Mouse (Mus musculus): ENCODE results near the gene Psmb9. TPM values are rescaled to one million over a fixed set of nuclear protein-coding genes. Genes with fewer than 3 reads are reported as not detected.
"Not testable (repeated sequence)": the region's sequence is repeated elsewhere in the genome, so short reads cannot be mapped to it uniquely, and the experiment has no call there.

Gene Psmb9
- total RNA-seq, 2 experiments from 2014 or later, result 6.5 to 7.2 TPM

DNA sequence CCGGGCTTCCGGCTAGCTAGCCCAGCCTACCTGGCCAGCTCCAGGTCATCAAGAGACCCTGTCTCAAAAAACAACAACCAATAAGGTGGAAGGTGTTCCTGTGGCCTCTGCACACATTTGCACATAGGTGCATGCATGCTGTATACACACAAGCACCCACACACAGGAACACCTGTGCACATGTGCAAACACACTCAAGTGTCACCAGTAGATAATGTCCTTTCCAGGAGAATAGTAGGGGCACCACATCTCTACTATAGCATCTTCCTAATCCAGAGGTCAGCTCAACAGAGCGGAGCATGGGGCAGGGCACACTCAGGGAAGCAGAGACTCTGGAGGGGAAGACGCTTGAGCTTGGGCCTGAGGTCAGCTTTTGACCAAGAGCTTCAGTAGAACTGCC is 43.3 kb downstream of the Psmb9 start:
- DNase-seq; intact Hi-C loops (cut with DNase I): not testable (repeated sequence)

DNA sequence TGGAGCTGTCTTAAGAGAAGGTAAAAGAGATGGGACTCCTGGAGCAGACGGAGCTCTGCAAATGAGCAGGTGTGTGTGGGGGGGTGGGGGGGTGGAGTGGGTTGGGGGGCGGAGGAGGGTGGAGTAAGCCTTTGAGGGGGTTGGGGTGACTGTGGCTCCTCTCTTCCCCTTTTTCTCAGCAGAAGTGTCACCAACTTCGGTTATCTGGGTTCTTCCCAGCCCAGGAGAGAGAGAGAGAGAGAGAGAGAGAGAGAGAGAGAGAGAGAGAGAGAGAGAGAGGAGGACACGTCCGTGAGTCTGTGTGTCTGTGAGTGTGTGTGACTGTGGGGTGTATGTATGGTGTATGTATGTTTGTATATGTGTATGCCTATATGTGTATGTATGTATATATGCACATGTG is 44.1 kb downstream of the Psmb9 start:
- DNase-seq, result no peak
- intact Hi-C loops (cut with DNase I), result no loop called here

DNA sequence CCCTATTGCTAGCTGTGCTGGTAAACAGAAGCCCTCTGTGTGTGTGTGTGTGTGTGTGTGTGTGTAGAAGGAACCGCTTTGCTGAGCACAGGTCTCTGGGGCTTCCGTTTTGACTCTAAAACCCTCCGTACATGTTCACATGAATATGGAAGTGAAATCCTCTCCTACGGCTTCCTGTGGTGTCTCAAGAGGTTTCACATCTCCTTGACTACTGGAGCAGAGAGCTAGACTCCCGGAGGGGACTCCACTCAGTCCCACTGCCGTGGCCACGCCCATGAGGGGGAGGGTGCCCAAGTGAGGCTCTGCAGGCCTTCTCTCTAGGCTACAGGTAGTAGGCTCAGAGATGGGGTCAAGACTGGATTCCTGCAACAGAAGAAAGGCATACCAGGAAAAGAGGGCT is 44.5 kb downstream of the Psmb9 start, which contains the start of gene H2-DMb2:
H2-DMb2 (plus strand) TSS at position 275 of the 400 bp plus-strand sequence.
- intact Hi-C loops (cut with DNase I), result no loop called here

DNA sequence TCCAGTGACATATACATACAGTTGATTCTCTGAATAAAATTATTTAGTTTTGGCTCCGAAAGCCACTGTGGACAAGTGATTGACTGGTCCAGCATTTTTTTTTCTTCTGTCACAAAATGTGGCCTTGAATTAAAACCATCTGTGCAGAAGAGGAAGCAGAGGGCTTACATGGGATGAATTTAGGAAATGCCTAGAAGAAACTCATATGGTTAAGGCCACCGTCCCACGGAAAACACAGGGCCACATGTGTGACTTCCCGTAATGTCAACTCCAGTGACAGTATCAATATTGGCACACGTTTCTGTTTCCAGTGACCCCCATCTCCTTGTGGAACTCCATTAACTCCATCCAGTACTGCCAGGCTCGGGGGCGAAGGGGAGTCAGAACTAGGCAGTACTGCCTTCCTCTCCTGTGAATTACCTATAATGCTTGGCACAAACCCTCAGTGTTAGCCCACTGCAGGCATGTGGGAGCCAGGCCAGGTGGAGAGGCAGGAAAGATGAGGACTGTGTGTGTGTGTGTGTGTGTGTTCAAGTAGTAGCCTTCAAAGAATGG is 45.0 kb downstream of the Psmb9 start:
- no peak for DNase-seq
- intact Hi-C loops (cut with DNase I), result no loop called here

More for the DNA sequence above, 44.5 kb downstream of the Psmb9 start, which contains the start of gene H2-DMb2:
- DNase-seq, result peak; percentile 71 to 73

DNA sequence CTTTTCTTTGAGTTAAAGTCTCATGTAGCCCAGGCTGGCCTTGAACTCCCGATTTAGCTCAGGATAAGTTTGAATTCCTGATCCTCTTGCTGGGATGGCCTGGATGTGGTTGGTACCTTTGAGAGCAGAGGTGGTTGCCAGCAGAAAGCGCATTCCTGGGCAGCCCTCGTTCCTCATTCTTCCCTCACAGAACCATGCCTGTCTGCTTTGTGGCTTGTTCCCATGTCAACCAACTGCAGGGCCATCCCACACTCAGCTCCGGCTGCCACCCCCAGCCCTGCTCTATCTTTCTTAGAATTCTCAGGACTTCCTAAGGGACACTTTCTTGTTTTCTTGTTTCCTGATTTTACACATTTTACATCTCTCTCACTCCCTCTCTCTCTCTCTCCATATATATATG is 46.1 kb downstream of the Psmb9 start:
- intact Hi-C loops (cut with DNase I), result no loop called here
- DNase-seq, result no peak

DNA sequence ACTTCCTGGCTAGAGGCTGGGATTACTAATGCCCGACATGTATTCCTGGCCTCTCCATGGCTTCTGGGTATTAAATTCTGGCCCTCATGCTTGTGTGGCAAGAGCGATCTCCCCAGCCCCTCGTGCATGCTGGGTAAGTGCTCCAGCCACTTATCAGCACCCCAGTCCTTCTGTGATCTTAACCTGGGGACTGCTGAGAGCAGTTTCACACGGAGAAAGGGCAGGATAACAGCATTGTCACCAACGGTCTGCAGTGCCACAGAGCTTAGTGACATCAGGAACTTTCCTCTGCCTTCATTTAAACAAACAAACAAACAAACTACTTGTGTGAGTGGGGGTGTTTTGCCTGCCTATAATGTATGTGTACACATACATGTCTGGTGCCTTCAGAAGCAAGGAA is 47.3 kb downstream of the Psmb9 start:
- no peak for DNase-seq
- intact Hi-C loops (cut with DNase I), result no loop called here

DNA sequence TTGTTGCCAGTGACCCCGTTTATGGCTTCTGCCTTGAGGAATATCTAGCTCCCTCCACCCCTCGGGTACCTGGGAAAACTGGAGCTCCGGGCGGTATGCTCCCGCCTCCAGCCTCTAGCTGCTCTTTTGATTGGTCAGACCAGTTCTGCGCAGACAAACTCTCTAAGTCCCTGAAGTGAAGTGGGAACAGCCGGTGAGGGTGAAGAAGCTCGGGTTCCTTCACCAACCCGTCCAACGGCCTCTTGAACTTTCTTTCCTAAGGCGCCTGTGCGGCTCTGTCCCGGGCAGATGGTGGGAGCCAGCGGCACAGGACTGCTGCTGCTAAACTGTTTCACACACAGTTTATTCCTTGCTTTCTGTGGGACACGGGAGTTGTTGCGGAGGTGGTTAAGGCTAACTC is 48.1 kb downstream of the Psmb9 start:
- intact Hi-C loops (cut with DNase I), result no loop called here
- peak; percentile 30 to 39 for DNase-seq

DNA sequence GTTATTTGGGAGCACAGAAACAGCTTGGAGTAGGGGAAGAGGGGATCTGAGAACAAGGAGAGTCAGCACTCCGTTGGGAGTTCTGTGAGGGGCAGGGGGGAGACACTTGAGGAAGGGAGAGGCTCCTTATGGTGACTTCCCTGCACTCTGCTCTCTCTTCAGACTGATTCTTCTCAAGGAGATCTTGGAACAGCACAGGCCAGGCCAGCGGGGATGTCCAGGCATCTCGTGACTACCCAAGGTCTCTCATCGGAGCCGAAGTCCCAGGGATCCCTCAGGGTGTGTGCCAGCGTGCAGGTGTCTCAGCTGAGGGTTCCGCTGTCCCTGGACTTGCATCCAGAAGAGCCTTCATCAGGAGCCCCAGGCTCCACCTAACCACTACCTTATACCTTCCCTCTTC is 48.9 kb downstream of the Psmb9 start:
- intact Hi-C loops (cut with DNase I), result no loop called here

DNA sequence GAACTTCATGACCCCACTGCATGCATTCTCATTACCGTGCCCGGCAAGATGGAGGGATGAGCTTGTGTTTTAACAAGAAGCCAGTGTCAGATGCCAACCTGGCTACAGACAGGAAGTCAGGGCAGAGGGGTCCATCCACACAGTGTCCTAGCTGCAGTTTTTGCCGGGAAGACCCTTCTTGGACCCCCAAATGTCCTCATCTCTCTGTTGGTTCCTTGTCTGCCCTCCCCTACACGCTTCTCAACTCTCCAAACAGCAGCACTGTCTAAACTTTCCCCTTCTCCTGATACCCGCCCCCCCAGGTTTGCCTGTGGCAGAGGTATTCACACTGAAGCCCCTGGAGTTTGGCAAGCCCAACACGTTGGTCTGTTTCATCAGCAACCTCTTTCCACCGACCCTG is 50.0 kb downstream of the Psmb9 start:
- DNase-seq, result no peak
- intact Hi-C loops (cut with DNase I), result no loop called here

More for the DNA sequence above, 48.9 kb downstream of the Psmb9 start:
- DNase-seq, result no peak

DNA sequence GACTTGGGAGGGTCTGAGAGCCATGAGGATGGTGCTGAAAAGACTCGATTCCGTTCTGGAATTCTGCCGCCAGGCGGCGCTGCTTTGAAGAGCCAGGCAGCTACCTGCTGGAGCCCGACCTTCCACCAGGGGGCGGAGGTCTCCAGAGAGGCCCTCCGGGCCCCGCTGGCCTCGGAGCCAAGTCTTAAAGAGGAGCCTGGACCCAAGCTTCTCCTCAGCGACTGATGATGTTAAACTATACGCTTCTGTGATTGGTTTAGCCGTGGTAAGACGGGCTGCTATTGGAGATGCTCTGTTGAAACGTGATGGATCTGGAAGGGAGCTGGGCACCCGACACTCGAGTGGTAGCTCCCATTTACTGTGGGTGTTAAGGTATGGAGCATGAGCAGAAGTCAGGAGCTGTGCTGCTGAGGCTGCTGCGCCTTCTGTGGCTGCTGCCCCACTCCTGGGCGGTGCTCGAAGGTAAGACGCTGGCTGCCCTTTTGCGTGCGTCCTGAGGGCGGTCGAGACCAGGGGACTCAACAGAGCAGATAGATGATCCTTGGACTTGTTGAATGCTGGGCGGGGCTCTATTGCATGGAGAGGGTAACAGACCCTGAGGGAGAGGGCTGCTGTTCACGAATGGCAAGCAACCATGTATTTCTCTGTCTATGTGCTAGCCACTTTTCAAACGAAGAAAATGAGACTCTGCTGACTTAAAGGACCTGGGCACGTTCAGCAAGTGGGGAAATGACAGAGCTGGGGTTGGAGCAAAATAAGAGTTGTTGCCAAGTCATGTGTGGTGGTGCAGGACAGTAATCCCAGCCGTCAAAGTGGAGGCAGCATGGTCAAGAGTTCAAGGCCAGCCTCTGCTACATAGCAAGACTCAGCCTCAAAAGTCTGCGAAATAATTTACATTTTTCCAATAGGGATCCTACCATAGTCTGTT is 52.0 kb downstream of the Psmb9 start:
- DNase-seq, result peak; percentile 100
- intact Hi-C loops (cut with DNase I), result loop anchor here (2.0 kb wide), 1 partner anchor 33 kb away; no protein-coding TSS in a partner anchor

DNA sequence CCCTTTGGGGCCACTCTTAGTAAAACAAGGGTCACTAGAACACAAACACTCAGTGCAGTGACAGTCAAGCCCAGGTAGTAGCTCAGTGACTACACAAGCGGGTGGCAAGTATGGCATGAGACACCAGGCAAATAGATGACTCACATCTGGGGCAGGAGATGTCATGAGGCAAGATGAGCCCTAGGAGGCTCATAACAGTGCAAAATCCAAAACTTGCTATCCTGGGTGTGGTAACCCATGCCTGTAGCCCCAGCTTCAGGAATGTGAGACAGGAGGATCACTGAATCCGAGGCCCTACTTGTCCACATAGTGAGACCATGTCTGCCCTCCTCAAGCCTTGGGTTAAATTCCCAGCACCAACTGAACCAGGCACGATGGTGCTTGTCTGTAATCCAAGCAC is 53.1 kb downstream of the Psmb9 start:
- no peak for DNase-seq
- intact Hi-C loops (cut with DNase I), result loop anchor here (2.0 kb wide), 1 partner anchor 34 kb away; no protein-coding TSS in a partner anchor

DNA sequence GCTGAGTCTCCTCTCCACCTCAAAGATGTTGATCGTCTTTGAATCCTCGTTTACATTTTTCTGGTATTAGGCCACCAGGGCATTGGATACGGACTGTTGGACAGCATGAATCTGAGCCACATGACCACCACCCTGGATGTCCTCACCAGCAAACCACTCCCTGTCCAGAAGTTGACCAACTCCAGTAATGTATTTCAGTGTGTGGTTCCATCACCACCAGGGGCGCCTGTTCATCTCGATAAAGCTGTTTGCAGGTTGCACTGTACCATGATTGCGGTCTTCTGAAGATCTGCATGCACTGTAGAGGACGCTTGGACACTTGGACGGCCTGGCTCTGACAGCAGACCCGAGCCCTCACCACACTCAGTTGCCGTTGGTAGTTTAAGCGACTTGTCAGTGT is 54.3 kb downstream of the Psmb9 start:
- no peak for DNase-seq
- intact Hi-C loops (cut with DNase I), result no loop called here

Other genes starting within 250 kb of the Psmb9 start
- 10 to 100 TPM; 62.7 to 73.7 TPM for gene Pfdn6, start 247.4 kb downstream of the Psmb9 start, total RNA-seq (2021)
- gene Wdr46, start 247.1 kb downstream of the Psmb9 start, total RNA-seq (2021), result 10 to 100 TPM; 10.4 to 11.5 TPM
- gene B3galt4, start 236.3 kb downstream of the Psmb9 start, total RNA-seq (2021), result 1 to 10 TPM; 2.2 to 2.9 TPM
- gene Vps52, start 232.0 kb downstream of the Psmb9 start, total RNA-seq (2021), result 10 to 100 TPM; 35.0 to 37.8 TPM
- 100 to 1,000 TPM; 417 to 479 TPM for gene Rps18, start 231.8 kb downstream of the Psmb9 start, total RNA-seq (2021)
- 10 to 100 TPM; 56.5 to 61.2 TPM for gene H2-K1, start 187.4 kb downstream of the Psmb9 start, total RNA-seq (2021)
- 10 to 100 TPM; 12.2 to 14.6 TPM for gene Ring1, start 163.1 kb downstream of the Psmb9 start, total RNA-seq (2021)
- 10 to 100 TPM; 80.6 to 88.2 TPM for gene H2-Ke6, start 159.7 kb downstream of the Psmb9 start, total RNA-seq (2021)
- gene Slc39a7, start 156.1 kb downstream of the Psmb9 start, total RNA-seq (2021), result 10 to 100 TPM; 63.2 to 63.3 TPM
- gene Rxrb, start 156.0 kb downstream of the Psmb9 start, total RNA-seq (2021), result 10 to 100 TPM; 41.9 to 44.7 TPM
- 1 to 10 TPM; 1.5 to 2.7 TPM for gene Col11a2, start 148.3 kb downstream of the Psmb9 start, total RNA-seq (2021)
- gene H2-Oa, start 95.4 kb downstream of the Psmb9 start, total RNA-seq (2021), result under 1 TPM; 0.33 to 0.54 TPM
- 1 to 10 TPM; 3.5 to 4.0 TPM for gene H2-DMa, start 68.2 kb downstream of the Psmb9 start, total RNA-seq (2021)
- gene Brd2, start 65.1 kb downstream of the Psmb9 start, total RNA-seq (2021), result 10 to 100 TPM; 93.2 to 99.4 TPM
- gene H2-DMb2, start 44.5 kb downstream of the Psmb9 start, total RNA-seq (2021), result 1 to 10 TPM in 1 of 2 experiments, under 1 TPM in 1; 0.96 to 1.6 TPM
- gene H2-DMb1, start 34.7 kb downstream of the Psmb9 start, total RNA-seq (2021), result 1 to 10 TPM; 1.4 to 1.8 TPM
- gene Tap1, start 211 bp downstream of the Psmb9 start, total RNA-seq (2021), result 1 to 10 TPM; 5.4 to 5.5 TPM
- 10 to 100 TPM in 1 of 2 experiments, 1 to 10 TPM in 1; 8.9 to 13.0 TPM for gene Psmb8, start 10.0 kb upstream of the Psmb9 start, total RNA-seq (2021)
- gene Tap2, start 15.8 kb upstream of the Psmb9 start, total RNA-seq (2021), result 10 to 100 TPM; 18.9 to 20.7 TPM
- under 1 TPM; 0.88 TPM for gene H2-Ob, start 51.1 kb upstream of the Psmb9 start, total RNA-seq (2021)
- gene H2-Ab1, start 69.9 kb upstream of the Psmb9 start, total RNA-seq (2021), result 10 to 100 TPM in 1 of 2 experiments, 1 to 10 TPM in 1; 6.6 to 12.7 TPM
- gene H2-Aa, start 100.1 kb upstream of the Psmb9 start, total RNA-seq (2021), result 10 to 100 TPM in 1 of 2 experiments, 1 to 10 TPM in 1; 7.0 to 13.1 TPM
- 10 to 100 TPM in 1 of 2 experiments, 1 to 10 TPM in 1; 5.8 to 11.8 TPM for gene H2-Eb1, start 118.1 kb upstream of the Psmb9 start, total RNA-seq (2021)
- gene H2-Eb2, start 137.9 kb upstream of the Psmb9 start, total RNA-seq (2021), result under 1 TPM in 1 of 2 experiments, not detected in 1; 0.10 TPM
- under 1 TPM; 0.27 to 0.33 TPM for gene Btnl2, start 167.1 kb upstream of the Psmb9 start, total RNA-seq (2021)
- not detected for gene Btnl1, start 189.4 kb upstream of the Psmb9 start, total RNA-seq (2021)
- gene BC051142, start 211.1 kb upstream of the Psmb9 start, total RNA-seq (2021), result under 1 TPM in 1 of 2 experiments, not detected in 1; 0.24 TPM

All from heart, postnatal 14 days (tissue).